Mouse (Mus musculus) heart, embryonic 14.5 days (tissue): ENCODE measurements around the gene Ganab. TPM values are rescaled to one million over a fixed set of nuclear protein-coding genes. Genes with fewer than 3 reads are reported as not detected.
A peak's percentile ranks its signal among the peaks of the same experiment; 100 is the strongest.

ENCODE experiments used
- ATAC-seq: fragments of 200-750 bp; cut with Nextera tagmentation; 2 replicates; pipeline ENCODE4 v1.8.0; 2017; ENCODE audit warnings: low read depth, moderate TSS enrichment; ENCODE audit not compliant: insufficient number of reproducible peaks, insufficient read depth, low FRiP score
- H3K27ac ChIP-seq, 2 experiments: fragments of 200-500 bp in 1 of 2; fragments of 300-500 bp in 1 of 2; sonication (generic) in 1 of 2; replicated peaks in 1 of 2; 2 replicates each; pipeline ENCODE4 v1.5.1; 2012 to 2014; ENCODE audit warnings: low read depth in 2 of 2, low read length in 2 of 2, control low read depth in 1 of 2, mild to moderate bottlenecking in 1 of 2, mixed read lengths in 1 of 2; ENCODE audit not compliant: control insufficient read depth in 1 of 2, insufficient read depth in 1 of 2
- H3K27me3 ChIP-seq: fragments of 300-500 bp; sonication (generic); 2 replicates; pipeline ENCODE4 v1.6.1; 2014; ENCODE audit warnings: mild to moderate bottlenecking, low read length, control low read depth; ENCODE audit not compliant: control insufficient read depth, insufficient read depth
- H3K36me3 ChIP-seq: fragments of 300-500 bp; sonication (generic); 2 replicates; pipeline ENCODE4 v1.6.1; 2014; ENCODE audit warnings: mild to moderate bottlenecking, control low read depth, low read length, mixed read lengths; ENCODE audit not compliant: control insufficient read depth, insufficient read depth
- H3K4me1 ChIP-seq, 2 experiments: fragments of 200-500 bp in 1 of 2; fragments of 300-500 bp in 1 of 2; sonication (generic) in 1 of 2; 2 replicates each; pipeline ENCODE4 v1.6.1; 2012 to 2014; ENCODE audit warnings: low read length in 2 of 2, control low read depth in 1 of 2, mixed read lengths in 1 of 2; ENCODE audit not compliant: control insufficient read depth in 2 of 2, insufficient read depth in 2 of 2
- H3K4me2 ChIP-seq: fragments of 300-500 bp; sonication (generic); 2 replicates; pipeline ENCODE4 v1.6.1; 2014; ENCODE audit warnings: mild to moderate bottlenecking, low read length
- H3K4me3 ChIP-seq, 2 experiments: fragments of 200-500 bp in 1 of 2; fragments of 300-500 bp in 1 of 2; sonication (generic) in 1 of 2; 2 replicates each; pipeline ENCODE4 v1.5.1; 2012 to 2014; ENCODE audit warnings: low read length in 2 of 2, mild to moderate bottlenecking in 2 of 2, control low read depth in 1 of 2, low read depth in 1 of 2, moderate library complexity in 1 of 2; ENCODE audit not compliant: control insufficient read depth in 1 of 2, insufficient read depth in 1 of 2
- H3K9ac ChIP-seq: fragments of 300-500 bp; sonication (generic); 2 replicates; pipeline ENCODE4 v1.6.1; 2014; ENCODE audit warnings: mild to moderate bottlenecking, low read length
- H3K9me3 ChIP-seq: fragments of 300-500 bp; sonication (generic); 2 replicates; pipeline ENCODE4 v1.6.1; 2016; ENCODE audit warnings: low read length, control low read depth; ENCODE audit not compliant: control insufficient read depth
- WGBS: fragments of 180-500 bp; shearing (Covaris S2); extraction: QIAGEN DNeasy Blood & Tissue Kit; methylation state at CpG from one replicate; pipeline ENCODE4 v1.1.7; 2014; 5-methylcytosine and 5-hydroxymethylcytosine counted together
- polyA plus RNA-seq: library from polyadenylated mRNA; unstranded; fragments of >200 nt; fragmentation: Nextera tagmentation; extraction: Ambion mirVana; gene quantifications from 2 replicates; pipeline ENCODE4 v1.2.1, GENCODE M21; 2014

Ganab gene
- polyA plus RNA-seq, 1 experiment from 2014 or later: 54.6 TPM

GRCm38 (mm10) chr19:8880311-8881033 is 17.4 kb upstream of the Ganab start, which contains the start of gene Uqcc3:
Uqcc3 (minus strand) TSS chr19:8880923.
- Histone ChIP-seq H3K4me1 (peaks cover 0 to 12% of the 10 kb centered on the region in 2 experiments; a peak in 2 of 4 replicates), H3K9ac (peak within 1 kb of the TSS; percentile 82), H3K4me3 (peak within 1 kb of the TSS; percentile 66 to 85), H3K27me3 (no peaks in the 10 kb centered on the region), H3K36me3 (peaks cover 32% of the 10 kb centered on the region), H3K27ac (peak within 1 kb of the TSS; percentile 69 to 79), H3K9me3 (no peaks in the 10 kb centered on the region), H3K4me2 (peak within 1 kb of the TSS; percentile 82)
- peak; percentile 91 for ATAC-seq
- WGBS: under 1% methylated on average over 42 of the region's 42 CpGs

GRCm38 (mm10) chr19:8881034-8881392 is 16.9 kb upstream of the Ganab start:
- ATAC-seq: no peak
- peak overlapping the region; percentile 82 for H3K9ac ChIP-seq
- 21% methylated on average over 3 of the region's 3 CpGs for WGBS

GRCm38 (mm10) chr19:8883616-8884015 is 14.3 kb upstream of the Ganab start, which contains the start of the genes Lbhd1 and Gm49403:
Lbhd1 (plus strand) TSS chr19:8883732.
Gm49403 (plus strand) TSS chr19:8883930.
- 0 out of 2 replicates have a peak, but pooled peaks cover 5% of the 10 kb centered on the region for H3K36me3 ChIP-seq
- no peak within 1 kb of the TSS for H3K4me2 ChIP-seq
- 73% methylated on average over 3 of the region's 3 CpGs for WGBS
- H3K9me3 ChIP-seq: no peaks in the 10 kb centered on the region
- no peak within 1 kb of the TSS for H3K9ac ChIP-seq
- H3K4me3 ChIP-seq: no peak within 1 kb of the TSS
- peaks cover 4 to 19% of the 10 kb centered on the region in 2 experiments for H3K4me1 ChIP-seq
- no peaks in the 10 kb centered on the region for H3K27me3 ChIP-seq
- ATAC-seq: no peak
- H3K27ac ChIP-seq: no peak within 1 kb of the TSS

More at GRCm38 (mm10) chr19:8881034-8881392, 16.9 kb upstream of the Ganab start:
- Histone ChIP-seq H3K4me3 (peak overlapping the region; percentile 66 to 85), H3K4me1 (peaks cover 0 to 12% of the 10 kb centered on the region in 2 experiments; a peak in 2 of 4 replicates), H3K36me3 (peaks cover 26% of the 10 kb centered on the region), H3K4me2 (peak overlapping the region; percentile 82), H3K9me3 (no peaks in the 10 kb centered on the region), H3K27ac (peak overlapping the region in 1 of 2 experiments; percentile 69; a peak in 1 of 4 replicates), H3K27me3 (no peaks in the 10 kb centered on the region)

- H3K27me3 ChIP-seq: no peaks in the 10 kb centered on the region
- no peaks in the 10 kb centered on the region for H3K9me3 ChIP-seq
- no peak overlapping the region for H3K9ac ChIP-seq
- H3K4me2 ChIP-seq: peak overlapping the region; percentile 90; the same call in 1 of the 2 replicates
- 0 out of 4 replicates have a peak overlapping the region, but pooled peaks of 1 of the 2 experiments have one; percentile 82 for H3K4me3 ChIP-seq
- H3K36me3 ChIP-seq: peaks cover 13% of the 10 kb centered on the region
- peaks cover 4 to 11% of the 10 kb centered on the region in 2 experiments for H3K4me1 ChIP-seq
- 44% methylated on average over 1 of the region's 1 CpGs for WGBS
- ATAC-seq: no peak
- no peak overlapping the region for H3K27ac ChIP-seq
These were observed 10.8 kb upstream of the Ganab start for GRCm38 (mm10) chr19:8886916-8887584.

- peaks cover 13% of the 10 kb centered on the region for H3K36me3 ChIP-seq
- no peaks in the 10 kb centered on the region for H3K9me3 ChIP-seq
- H3K27ac ChIP-seq: peak overlapping the region; percentile 63 to 82
- H3K27me3 ChIP-seq: no peaks in the 10 kb centered on the region
- ATAC-seq: no peak
- 19% methylated on average over 19 of the region's 19 CpGs for WGBS
- peak overlapping the region; percentile 78 to 82 for H3K4me3 ChIP-seq
- peak overlapping the region; percentile 90 for H3K9ac ChIP-seq
- H3K4me2 ChIP-seq: peak overlapping the region; percentile 90
- peaks cover 4 to 11% of the 10 kb centered on the region in 2 experiments for H3K4me1 ChIP-seq
These were observed 10.0 kb upstream of the Ganab start for GRCm38 (mm10) chr19:8887585-8888463.

GRCm38 (mm10) chr19:8888511-8889385 is 9.1 kb upstream of the Ganab start, which contains the start of the genes 1810009A15Rik and Gm49416:
1810009A15Rik (plus strand) TSS chr19:8888853.
Gm49416 (plus strand) TSS chr19:8888926.
- H3K9me3 ChIP-seq: no peaks in the 10 kb centered on the region
- under 1% methylated on average over 58 of the region's 58 CpGs for WGBS
- peak within 1 kb of the TSS; percentile 78 to 82 for H3K4me3 ChIP-seq
- peak; percentile 88 for ATAC-seq
- peaks cover 4 to 15% of the 10 kb centered on the region in 2 experiments for H3K4me1 ChIP-seq
- H3K36me3 ChIP-seq: peaks cover 13% of the 10 kb centered on the region
- H3K27ac ChIP-seq: peak within 1 kb of the TSS; percentile 66 to 82
- peak within 1 kb of the TSS; percentile 90 for H3K9ac ChIP-seq
- H3K27me3 ChIP-seq: no peaks in the 10 kb centered on the region
- H3K4me2 ChIP-seq: peak within 1 kb of the TSS; percentile 90
